ENCODE assay signal across 9 mouse cellular contexts in genomic region chr11:32349284-32349953, GRCm38 (mm10). TPM values are rescaled to one million over a fixed set of nuclear protein-coding genes. Genes with fewer than 3 reads are reported as not detected.
DNase-seq lines count a peak whose midpoint lies in the region; ATAC-seq and TF ChIP-seq lines count a peak whose summit lies in the region.
"Had no signal": no experiment of that assay in that cellular context is flagged by ENCODE, and none has a peak within 500 bp of the region (broad histone marks: within the 10 kb centered on the region; RNA-seq: fewer than 3 reads in every experiment).

No protein-coding gene starts in this region.

- peak overlapping the region; percentile 95 for H3K4me3 ChIP-seq in gastrocnemius, adult 2 months
- peak overlapping the region; percentile 84 for H3K4me3 ChIP-seq in forebrain, embryonic 12.5 days (replicated peaks)
- no peak overlapping the region for H3K4me3 ChIP-seq in intestine, postnatal 0 days (ENCODE audit: low read depth, low read length)
- H3K4me3 ChIP-seq in midbrain, embryonic 10.5 days: peak overlapping the region; percentile 97

- H3K4me2 ChIP-seq in forebrain, embryonic 12.5 days: peak overlapping the region; percentile 78
- peak overlapping the region; percentile 96; the same call in 1 of the 2 replicates for H3K4me2 ChIP-seq in intestine, postnatal 0 days (replicated peaks; ENCODE audit: low read depth)

- ATAC-seq in forebrain, embryonic 12.5 days (ENCODE audit: low FRiP score): no peak
- no peak for ATAC-seq in intestine, postnatal 0 days

- H3K27me3 ChIP-seq in forebrain, embryonic 12.5 days: no peaks in the 10 kb centered on the region
- no peaks in the 10 kb centered on the region for H3K27me3 ChIP-seq in intestine, postnatal 0 days (replicated peaks; ENCODE audit: control insufficient read depth, insufficient read depth, low read length)
- 0 out of 2 replicates have a peak, but pooled peaks cover 5% of the 10 kb centered on the region for H3K27me3 ChIP-seq in midbrain, embryonic 10.5 days (ENCODE audit: low read depth, poor library complexity, severe bottlenecking)

- intact Hi-C loops in gastrocnemius, adult 2 months (cut with DNase I): loop anchor here (5.0 kb wide), 1 partner anchor 48 kb away; no protein-coding TSS in a partner anchor

- peak; percentile 52 for DNase-seq in gastrocnemius, adult 2 months
- DNase-seq in gastrocnemius, postnatal 10 days: no peak
- DNase-seq in midbrain, embryonic 10.5 days (ENCODE audit: low spot score): no peak
- no peak for DNase-seq in cerebellum, postnatal 4 days (ENCODE audit: low spot score in 2 of 2)
- no peak for DNase-seq in right cerebral cortex, postnatal 4 days
- DNase-seq in ovary, postnatal 36 days (ENCODE audit: low spot score): no peak

- H3K4me1 ChIP-seq in forebrain, embryonic 12.5 days: peaks cover 34% of the 10 kb centered on the region
- H3K4me1 ChIP-seq in intestine, postnatal 0 days (replicated peaks; ENCODE audit: control insufficient read depth, insufficient read depth, low read length): peaks cover 3% of the 10 kb centered on the region; the same call in 1 of the 2 replicates
- peaks cover 43% of the 10 kb centered on the region for H3K4me1 ChIP-seq in midbrain, embryonic 10.5 days

- no peak for TF ChIP-seq CTCF in gastrocnemius, adult 2 months (IDR thresholded peaks at IDR 0.05)
- TF ChIP-seq CTCF in intestine, postnatal 0 days (IDR thresholded peaks at IDR 0.05; ENCODE audit: low read depth): no peak

- H3K27ac ChIP-seq in gastrocnemius, adult 2 months: peak overlapping the region; percentile 90
- H3K27ac ChIP-seq in forebrain, embryonic 12.5 days: no peak overlapping the region
- H3K27ac ChIP-seq in intestine, postnatal 0 days (ENCODE audit: low read depth, low read length): no peak overlapping the region
- H3K27ac ChIP-seq in midbrain, embryonic 10.5 days (replicated peaks): peak overlapping the region; percentile 99

- H3K9ac ChIP-seq in forebrain, embryonic 12.5 days: 0 out of 2 replicates have a peak overlapping the region, but pooled peaks have one; percentile 97
- H3K9ac ChIP-seq in intestine, postnatal 0 days (ENCODE audit: low read depth, low read length): no peak overlapping the region

- peaks cover 36% of the 10 kb centered on the region for H3K36me3 ChIP-seq in forebrain, embryonic 12.5 days (replicated peaks)
- H3K36me3 ChIP-seq in intestine, postnatal 0 days (ENCODE audit: control insufficient read depth, insufficient read depth): 0 out of 2 replicates have a peak, but pooled peaks cover 2% of the 10 kb centered on the region
- H3K36me3 ChIP-seq in midbrain, embryonic 10.5 days: peaks cover 49% of the 10 kb centered on the region

- H3K9me3 ChIP-seq in forebrain, embryonic 12.5 days: no peaks in the 10 kb centered on the region
- H3K9me3 ChIP-seq in intestine, postnatal 0 days (ENCODE audit: control insufficient read depth): no peaks in the 10 kb centered on the region
- no peaks in the 10 kb centered on the region for H3K9me3 ChIP-seq in midbrain, embryonic 10.5 days (replicated peaks)

- 71% methylated on average over 13 of the region's 13 CpGs for WGBS in forebrain, embryonic 12.5 days
- 67% methylated on average over 13 of the region's 13 CpGs for WGBS in intestine, postnatal 0 days
- whole genome bisulfite sequencing in midbrain, embryonic 10.5 days: 86% methylated on average over 13 of the region's 13 CpGs

RNA-seq across cellular contexts. Expression of gene Sh3pxd2b, which starts 1.8 kb away (rescaled TPM):
- 1 to 10 TPM; 2.5 to 7.1 TPM for total RNA-seq in gastrocnemius, adult 2 months (2021)
- 10 to 100 TPM; 25.1 to 32.5 TPM for total RNA-seq in gastrocnemius, postnatal 10 days (2021)
- 25.2 and 26.0 TPM in 2 replicates for polyA plus RNA-seq in forebrain, embryonic 12.5 days (2016; fragmentation: Nextera tagmentation; extraction: Ambion mirVana)
- 3.2 TPM in 2 replicates for polyA plus RNA-seq in intestine, postnatal 0 days (2015; fragmentation: Nextera tagmentation; extraction: Ambion mirVana)
- 25.7 and 32.7 TPM in 2 replicates for polyA plus RNA-seq in midbrain, embryonic 10.5 days (2016; fragmentation: Nextera tagmentation; extraction: Ambion mirVana)

RNA-seq across cellular contexts. Expression of gene Hbq1a, which starts 49.5 kb away (rescaled TPM):
- not detected for total RNA-seq in gastrocnemius, adult 2 months (2021)
- total RNA-seq in gastrocnemius, postnatal 10 days (2021): not detected
- 0.73 TPM in 1 of 2 replicates, not detected in the other for polyA plus RNA-seq in forebrain, embryonic 12.5 days (2016; fragmentation: Nextera tagmentation; extraction: Ambion mirVana)
- 0.21 TPM in 1 of 2 replicates, not detected in the other for polyA plus RNA-seq in intestine, postnatal 0 days (2015; fragmentation: Nextera tagmentation; extraction: Ambion mirVana)
- polyA plus RNA-seq in midbrain, embryonic 10.5 days (2016; fragmentation: Nextera tagmentation; extraction: Ambion mirVana): not detected in 2 replicates
- polyA plus RNA-seq: small intestine, adult 2 months had no signal

RNA-seq across cellular contexts. Expression of gene Hba-a2, which starts 53.1 kb away (rescaled TPM):
- total RNA-seq in gastrocnemius, adult 2 months (2021): 100 to 1,000 TPM; 153 to 208 TPM
- total RNA-seq in gastrocnemius, postnatal 10 days (2021): 1,000 to 10,000 TPM in 1 of 2 experiments, 100 to 1,000 TPM in 1; 662 to 1,092 TPM
- 4,843 and 6,486 TPM in 2 replicates for polyA plus RNA-seq in forebrain, embryonic 12.5 days (2016; fragmentation: Nextera tagmentation; extraction: Ambion mirVana)
- polyA plus RNA-seq in intestine, postnatal 0 days (2015; fragmentation: Nextera tagmentation; extraction: Ambion mirVana): 860 and 1,295 TPM in 2 replicates
- 3,984 and 4,102 TPM in 2 replicates for polyA plus RNA-seq in midbrain, embryonic 10.5 days (2016; fragmentation: Nextera tagmentation; extraction: Ambion mirVana)

Comparison
In these comparisons a context has a peak if more than half of its experiments do, and no peak if none do; other contexts are left out.
1. H3K27ac ChIP-seq: peak in gastrocnemius, adult 2 months (single experiment) and midbrain, embryonic 10.5 days (single experiment); none in forebrain, embryonic 12.5 days (single experiment) and intestine, postnatal 0 days (single experiment).